Mouse (Mus musculus) erythroblast, embryonic 14.5 days (primary cell): ENCODE measurements around the gene Irgm1.

ENCODE experiments used
- GATA1 ChIP-seq: IDR thresholded peaks from 2 replicates; pipeline ENCODE4 v1.6.1; 2012; ENCODE audit warnings: low read length, inconsistent platforms, mixed read lengths
- TAL1 ChIP-seq: IDR thresholded peaks from 3 replicates; pipeline ENCODE4 v1.6.1; 2012; ENCODE audit warnings: low read length, inconsistent platforms, mixed read lengths

DNA sequence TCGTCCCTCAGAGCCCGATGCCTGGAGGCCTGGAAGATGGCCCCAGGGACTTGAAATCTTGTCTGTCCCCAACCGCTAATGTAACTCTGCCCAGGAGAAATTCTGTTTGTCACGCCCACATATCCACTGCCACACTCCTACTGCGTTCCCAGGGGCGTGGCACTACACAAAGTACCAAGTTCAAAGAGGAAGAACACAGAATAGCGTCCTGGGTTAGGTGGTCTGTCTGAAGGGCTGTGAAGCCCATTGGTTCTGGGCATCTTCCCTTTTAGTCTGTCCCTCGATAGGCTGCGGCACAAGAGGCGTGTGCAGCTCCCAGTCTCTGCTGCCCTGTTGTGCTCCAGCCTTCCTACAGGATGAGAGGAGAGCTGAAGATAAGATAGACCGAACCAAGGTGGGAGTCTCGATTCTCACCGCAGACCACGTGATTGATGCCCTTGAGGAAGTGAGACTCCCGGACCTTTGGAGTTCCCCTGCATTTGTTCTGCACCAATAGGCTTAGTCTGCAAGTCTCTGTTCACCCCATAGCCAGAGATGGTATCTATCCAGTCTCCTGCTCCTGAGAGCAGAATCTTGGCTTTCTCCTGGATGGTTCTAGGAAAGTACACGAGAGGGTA, 33.2 kb downstream of the Irgm1 start:
- TF ChIP-seq TAL1, result no peak
- no peak for TF ChIP-seq GATA1
